Mouse (Mus musculus): ENCODE measurements around the gene Zfp523.

DNA sequence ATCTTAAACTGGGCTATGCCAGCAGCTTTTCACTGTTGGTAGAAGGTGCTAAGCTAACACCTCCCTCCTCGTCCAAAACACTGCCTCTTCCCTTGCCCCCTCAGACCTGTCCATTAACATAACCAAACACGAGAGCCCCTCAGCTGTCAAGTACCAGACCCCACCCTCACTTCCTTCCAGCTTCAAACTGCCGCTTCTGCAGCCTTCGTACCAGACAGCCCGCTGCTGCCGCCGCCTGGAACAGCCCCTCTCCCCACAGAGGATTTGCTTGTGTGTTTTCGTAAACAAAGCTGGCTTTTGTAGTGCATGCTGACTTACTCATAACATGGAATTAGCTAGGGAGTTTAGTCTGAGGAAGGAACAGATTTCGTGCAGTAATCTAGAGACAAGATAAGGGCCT, 33.2 kb upstream of the Zfp523 start:
- no peak for TF ChIP-seq CTCF (IDR thresholded peaks at IDR 0.05; ENCODE audit: low read depth)
- TF ChIP-seq EP300 (optimal IDR thresholded peaks at IDR 0.05), result no peak

All from stomach, postnatal 0 days (tissue).